ENCODE assay signal across 11 mouse cellular contexts in the genomic region with DNA sequence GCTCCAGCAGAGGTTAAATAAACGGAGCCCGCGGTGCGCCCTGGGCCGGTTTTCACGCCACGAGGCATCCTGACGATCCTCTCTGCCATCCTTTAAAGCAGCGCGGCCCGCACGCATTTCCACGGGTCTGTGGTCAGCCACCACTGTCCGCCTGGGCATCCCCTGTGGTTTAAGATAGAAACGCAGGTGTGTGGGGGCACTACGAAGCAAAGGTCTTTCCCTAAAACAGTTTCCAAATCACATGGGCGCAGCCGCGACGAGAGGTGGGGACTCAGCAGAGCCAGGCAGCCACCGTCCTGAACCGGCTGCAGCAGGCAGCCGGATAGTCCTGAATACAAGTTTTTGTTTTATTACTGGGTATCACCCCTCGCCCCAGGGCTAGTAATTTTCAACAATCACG.
DNase-seq lines count a peak whose midpoint lies in the region; ATAC-seq lines count a peak whose summit lies in the region.
"Had no signal": no experiment of that assay in that cellular context is flagged by ENCODE, and none has a peak within 500 bp of the region (broad histone marks: within the 10 kb centered on the region; RNA-seq: fewer than 3 reads in every experiment).

No protein-coding gene starts in this region.

- H3K9ac ChIP-seq in heart, embryonic 15.5 days = no peak overlapping the region
- peak overlapping the region; percentile 69 for H3K9ac ChIP-seq in intestine, embryonic 14.5 days (ENCODE audit: low read length)
- no peak overlapping the region for H3K9ac ChIP-seq in neural tube, embryonic 12.5 days

- no peak overlapping the region for H3K4me2 ChIP-seq in heart, embryonic 15.5 days
- H3K4me2 ChIP-seq in intestine, embryonic 14.5 days (ENCODE audit: low read length) = peak overlapping the region; percentile 53
- H3K4me2 ChIP-seq in neural tube, embryonic 12.5 days (replicated peaks) = peak overlapping the region; percentile 34

- no peaks in the 10 kb centered on the region for H3K9me3 ChIP-seq in heart, embryonic 15.5 days (replicated peaks)
- no peaks in the 10 kb centered on the region for H3K9me3 ChIP-seq in intestine, embryonic 14.5 days (ENCODE audit: control insufficient read depth, low read length)
- no peaks in the 10 kb centered on the region for H3K9me3 ChIP-seq in neural tube, embryonic 12.5 days

- peaks cover 7% of the 10 kb centered on the region for H3K4me1 ChIP-seq in heart, embryonic 15.5 days (replicated peaks)
- H3K4me1 ChIP-seq in intestine, embryonic 14.5 days (replicated peaks; ENCODE audit: control insufficient read depth, insufficient read depth, low read length) = peaks cover 28% of the 10 kb centered on the region
- peaks cover 14% of the 10 kb centered on the region for H3K4me1 ChIP-seq in neural tube, embryonic 12.5 days

- peaks cover 96% of the 10 kb centered on the region for H3K27me3 ChIP-seq in heart, embryonic 15.5 days
- H3K27me3 ChIP-seq in intestine, embryonic 14.5 days (replicated peaks; ENCODE audit: control insufficient read depth, insufficient read depth, low read length) = peaks cover 43% of the 10 kb centered on the region
- peaks cover 84% of the 10 kb centered on the region for H3K27me3 ChIP-seq in neural tube, embryonic 12.5 days (replicated peaks)

- no peak for ATAC-seq in heart, embryonic 15.5 days (replicated peaks; ENCODE audit: insufficient number of reproducible peaks, insufficient read depth, low FRiP score, low read depth)
- ATAC-seq in intestine, embryonic 14.5 days (replicated peaks; ENCODE audit: low FRiP score, low TSS enrichment, low read depth) = no peak
- ATAC-seq in neural tube, embryonic 12.5 days (ENCODE audit: low FRiP score, low read depth) = no peak

- DNase-seq in heart, adult 18-20 months = no peak
- peak; percentile 42 for DNase-seq in ZHBTc4 (ENCODE audit: low read depth, low spot score)
- peak; percentile 79 for DNase-seq in intestine, embryonic 14.5 days (ENCODE audit: low spot score)
- DNase-seq in adrenal gland, postnatal 25 days = no peak
- DNase-seq in retina, embryonic 14.5 days (ENCODE audit: low spot score) = no peak
- DNase-seq in layer of hippocampus, adult 11-12 months (ENCODE audit: low spot score) = no peak
- DNase-seq: adrenal gland, adult 2 months; cerebellum, adult 9-11 months; heart, postnatal 36 days had no signal

- peak overlapping the region; percentile 21 for H3K4me3 ChIP-seq in heart, embryonic 15.5 days
- peak overlapping the region; percentile 30 for H3K4me3 ChIP-seq in intestine, embryonic 14.5 days (ENCODE audit: low read depth, low read length)
- H3K4me3 ChIP-seq in neural tube, embryonic 12.5 days = 0 out of 2 replicates have a peak overlapping the region, but pooled peaks have one; percentile 5

- H3K36me3 ChIP-seq in heart, embryonic 15.5 days = no peaks in the 10 kb centered on the region
- H3K36me3 ChIP-seq in intestine, embryonic 14.5 days (ENCODE audit: control insufficient read depth, insufficient read depth, low read length) = no peaks in the 10 kb centered on the region
- H3K36me3 ChIP-seq in neural tube, embryonic 12.5 days = no peaks in the 10 kb centered on the region

- 7% methylated on average over 25 of the region's 25 CpGs for whole genome bisulfite sequencing in heart, embryonic 15.5 days
- 4% methylated on average over 25 of the region's 25 CpGs for WGBS in intestine, embryonic 14.5 days
- WGBS in neural tube, embryonic 12.5 days = 3% methylated on average over 25 of the region's 25 CpGs

- no peak overlapping the region for H3K27ac ChIP-seq in heart, embryonic 15.5 days
- H3K27ac ChIP-seq in intestine, embryonic 14.5 days (ENCODE audit: low read depth) = peak overlapping the region; percentile 96
- H3K27ac ChIP-seq in neural tube, embryonic 12.5 days = no peak overlapping the region

Comparison
In these comparisons a context has a peak if more than half of its experiments do, and no peak if none do; other contexts are left out.
1. DNase-seq: peak in ZHBTc4 (single experiment) and intestine, embryonic 14.5 days (single experiment); none in heart, adult 18-20 months (0 of 2), adrenal gland, postnatal 25 days (single experiment), retina, embryonic 14.5 days (single experiment) and layer of hippocampus, adult 11-12 months (single experiment).
2. Peak in every context shown above with its lines, with median percentiles within 50 percentile points of each other: H3K4me3 ChIP-seq.